Mouse (Mus musculus): ENCODE data around the gene Sfxn5.
A peak's percentile ranks its signal among the peaks of the same experiment; 100 is the strongest.

The Sfxn5 gene

DNA sequence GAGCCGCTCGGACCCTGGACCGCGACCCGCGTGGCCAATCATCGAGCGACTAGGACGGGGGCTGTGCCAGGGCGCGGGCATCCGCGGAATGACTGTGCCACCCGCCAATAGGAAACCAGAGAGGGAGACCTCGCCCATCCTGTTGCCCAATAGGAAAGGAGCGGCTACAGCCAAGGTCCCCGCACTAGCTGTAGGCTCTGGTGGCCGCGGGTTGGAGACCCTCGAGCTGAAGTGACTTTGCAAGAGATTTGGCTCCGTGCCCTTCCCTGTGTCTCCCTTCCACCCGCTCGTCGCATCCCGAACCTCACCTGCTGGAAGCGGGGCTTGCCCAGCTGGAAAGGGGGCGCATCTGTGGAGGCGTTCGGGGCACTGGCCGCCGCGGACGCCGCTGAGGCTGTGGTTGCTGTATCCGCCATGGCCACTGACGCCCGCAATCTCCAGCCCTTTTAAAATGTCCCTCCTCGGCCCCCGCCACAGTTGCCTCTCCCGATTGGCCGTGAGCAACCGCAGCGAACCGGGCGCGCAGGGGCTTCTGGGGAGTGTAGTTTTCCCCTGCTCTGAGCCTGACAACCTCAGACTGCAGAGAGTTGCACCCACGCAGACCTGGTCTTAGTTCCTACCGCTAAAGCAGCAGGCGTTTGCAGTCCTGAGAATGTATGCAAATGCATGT is at the start of gene Sfxn5:
Gene Sfxn5 (minus strand): TSS at position 423 of the 670 bp plus-strand sequence.
- peak; percentile 95 for DNase-seq

DNA sequence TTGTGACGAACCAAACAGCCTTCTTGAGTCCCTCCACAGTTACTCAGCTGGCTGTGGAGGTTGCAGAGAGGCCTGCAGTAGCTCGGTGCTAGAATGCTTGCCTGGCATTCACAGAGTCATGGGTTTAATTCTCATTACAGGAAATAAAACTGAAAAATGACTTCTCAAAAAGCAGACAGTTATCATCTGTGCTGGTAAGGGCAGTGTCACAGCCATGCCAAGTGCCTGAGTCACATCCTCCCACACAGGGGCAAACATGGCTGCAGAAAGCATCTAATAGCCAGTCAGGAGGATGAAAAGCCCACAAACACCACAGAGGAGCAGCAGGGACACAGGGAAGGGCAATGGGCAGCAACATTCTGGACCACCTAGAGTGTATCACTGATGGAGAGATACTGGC is 49.6 kb upstream of the Sfxn5 start:
- DNase-seq: no peak

DNA sequence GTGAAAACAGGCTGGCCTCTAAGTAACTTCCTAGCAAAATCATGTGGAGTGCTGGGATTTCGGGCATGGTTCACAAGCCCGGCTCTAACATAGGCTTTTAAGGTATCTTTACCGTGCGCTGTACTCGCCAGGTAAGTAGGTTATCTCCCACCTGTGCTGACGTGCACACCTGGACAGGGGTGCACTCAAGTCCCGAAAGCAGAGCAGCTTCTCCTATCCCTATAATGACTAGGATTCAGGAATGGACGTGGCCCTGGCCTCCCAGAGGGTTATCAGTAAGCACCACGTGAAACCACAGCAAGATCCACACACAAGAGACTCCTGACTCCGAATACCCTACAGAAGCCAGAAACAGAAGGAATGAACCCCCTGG is 48.4 kb upstream of the Sfxn5 start:
- no peak for DNase-seq

DNA sequence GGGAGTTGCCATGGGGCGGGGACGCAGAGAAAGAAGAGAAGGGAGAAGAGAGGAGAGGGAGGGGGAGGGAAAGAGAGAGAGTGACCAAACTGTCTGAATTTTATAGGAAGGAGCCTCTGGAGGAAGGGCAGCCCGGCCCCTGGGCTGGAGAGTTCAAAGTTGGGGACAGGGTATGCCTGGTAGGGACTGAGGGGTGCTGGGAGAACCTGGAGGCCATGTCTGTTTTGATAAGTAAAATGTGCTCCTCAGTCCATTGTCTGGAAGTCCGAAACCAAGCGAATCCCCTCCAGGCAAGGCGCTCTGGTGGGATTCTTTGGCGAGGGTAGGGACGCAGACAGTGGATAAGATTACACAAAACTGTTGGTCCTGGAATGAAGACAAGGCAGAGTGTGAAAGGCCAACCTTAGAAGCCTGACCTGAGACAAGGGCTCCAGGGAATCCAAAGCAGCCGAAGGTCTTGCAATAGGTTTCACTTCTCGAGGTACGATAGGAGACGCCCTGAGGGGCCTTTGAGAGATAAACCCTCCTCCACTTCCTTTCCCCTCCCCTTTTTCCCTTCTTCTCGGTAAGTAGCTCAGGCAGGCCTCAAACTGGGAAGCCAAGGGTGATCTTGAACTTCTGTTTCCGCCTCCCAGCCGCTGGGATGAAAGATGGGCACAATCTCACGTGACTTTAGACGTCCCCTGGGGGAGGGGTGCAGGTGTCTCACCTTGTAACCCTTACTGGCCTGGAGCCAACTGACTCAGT is 47.9 kb upstream of the Sfxn5 start:
- DNase-seq: no peak

DNA sequence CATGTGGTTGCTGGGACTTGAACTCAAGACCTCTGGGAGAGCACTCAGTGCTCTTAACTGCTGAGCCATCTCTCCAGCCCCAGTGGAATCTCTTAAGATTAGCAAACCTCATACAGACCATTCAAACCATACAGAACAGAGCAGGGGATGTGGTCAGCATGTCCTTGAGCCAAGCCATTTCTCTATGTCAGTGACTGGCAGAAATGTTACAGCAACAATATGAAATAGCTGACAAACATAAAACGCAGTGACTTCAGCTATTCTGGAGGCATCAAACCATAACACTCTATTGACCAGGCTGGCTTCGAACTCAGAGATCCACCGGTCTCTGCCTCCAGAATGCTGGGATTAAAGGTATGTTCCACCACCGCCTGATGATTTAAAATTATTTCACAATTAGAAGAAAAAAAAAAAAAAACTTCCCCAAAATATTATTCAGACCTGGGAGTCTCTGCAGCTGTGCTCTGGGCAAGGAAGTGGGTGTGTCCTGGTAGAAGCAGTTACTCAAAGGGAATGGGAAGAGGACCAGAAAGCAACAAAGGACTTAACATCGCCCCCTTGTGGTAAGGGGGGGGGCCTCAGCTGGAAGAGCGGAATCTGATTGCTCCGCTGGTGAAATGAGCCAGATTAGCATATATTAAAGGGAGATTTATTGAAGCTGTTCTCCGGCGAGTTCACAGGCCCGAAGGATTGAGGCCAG is 47.1 kb upstream of the Sfxn5 start:
- peak; percentile 64 for DNase-seq

GRCm38 (mm10) chr6:85378629-85379028 is 45.4 kb upstream of the Sfxn5 start:
- DNase-seq: no peak

DNA sequence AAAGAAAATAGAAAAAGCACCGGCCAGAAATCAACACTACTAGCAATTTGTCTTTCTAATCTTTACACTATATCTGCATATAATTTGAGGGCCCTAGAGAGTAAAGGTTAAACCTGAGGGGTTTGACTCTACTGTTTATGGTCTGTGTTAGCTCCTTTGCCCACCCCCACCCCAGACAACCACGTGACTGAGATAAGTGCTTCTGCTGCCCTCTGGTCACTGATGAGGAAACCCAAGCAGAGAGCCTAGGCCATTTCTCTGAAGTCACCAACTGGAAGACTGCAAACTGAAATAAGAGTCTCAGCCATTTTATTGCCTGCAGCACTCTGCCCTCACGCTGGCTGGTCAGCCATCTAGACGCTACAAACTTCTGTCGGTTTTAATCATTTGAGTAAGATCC is 44.7 kb upstream of the Sfxn5 start:
- no peak for DNase-seq

- DNase-seq: no peak
Measured at GRCm38 (mm10) chr6:85377066-85377734, 44.0 kb upstream of the Sfxn5 start.

DNA sequence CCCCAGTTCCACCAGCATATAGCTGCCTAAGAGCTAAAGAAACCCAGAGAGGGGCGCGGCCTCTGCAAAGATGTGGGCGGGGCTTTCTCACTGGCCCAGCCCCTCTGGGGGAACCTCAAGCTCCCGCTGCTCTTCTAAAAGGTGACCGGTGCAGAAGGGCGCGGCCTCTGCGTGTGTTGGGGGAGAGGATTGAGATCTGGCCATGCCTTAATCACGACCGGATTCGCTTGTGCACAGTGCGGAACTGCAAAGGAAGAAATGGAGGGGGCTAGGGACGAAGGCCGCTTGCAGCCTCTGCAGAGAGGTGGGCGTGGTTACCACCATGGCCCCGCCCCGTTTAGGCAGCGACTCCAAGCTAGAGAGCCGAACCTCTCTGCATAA is 41.5 kb upstream of the Sfxn5 start:
- DNase-seq: peak; percentile 96

- peak; percentile 40 for DNase-seq
Measured at GRCm38 (mm10) chr6:85373951-85374733, 40.9 kb upstream of the Sfxn5 start, which contains the start of gene Rab11fip5. TSS of gene Rab11fip5 (minus strand) at chr6:85374634.

DNA sequence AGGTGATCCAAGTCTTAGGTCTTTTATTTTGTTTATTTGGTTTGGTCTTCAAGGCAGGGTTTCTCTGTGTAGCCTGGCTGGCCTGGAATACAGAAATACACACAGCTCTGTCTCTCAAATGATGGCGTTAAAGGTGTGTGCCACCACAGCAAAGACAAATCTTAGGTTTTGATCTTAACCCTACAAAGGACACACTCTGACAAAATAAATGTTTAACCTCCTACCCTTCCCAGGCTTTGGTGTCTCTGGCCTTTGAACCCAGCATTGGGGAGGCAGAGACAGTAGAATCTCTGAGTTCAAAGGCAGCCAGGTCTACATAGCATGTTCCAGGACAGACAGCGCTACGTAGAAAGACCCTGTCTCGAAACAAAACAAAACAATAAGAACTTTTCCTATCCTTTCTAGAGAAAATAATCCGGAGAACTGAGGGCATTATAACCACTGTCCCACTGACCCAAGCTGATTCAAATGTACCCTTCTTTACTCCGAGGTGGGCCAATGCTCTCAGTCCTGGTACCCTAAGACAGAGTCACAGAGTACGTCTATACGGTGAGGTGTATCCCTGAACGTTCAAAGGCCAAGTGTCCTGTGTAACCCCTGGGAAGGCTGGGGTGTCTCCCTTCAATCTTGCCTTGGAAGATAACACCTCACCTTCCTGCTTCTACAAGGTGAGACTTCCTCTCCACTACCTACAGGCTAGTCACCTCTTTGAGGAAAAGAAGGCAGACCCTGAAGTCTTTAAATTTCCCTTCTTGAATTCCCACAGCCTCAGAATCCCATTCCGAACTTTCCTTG is 40.0 kb upstream of the Sfxn5 start:
- DNase-seq: no peak

GRCm38 (mm10) chr6:85372496-85372895 is 39.3 kb upstream of the Sfxn5 start:
- DNase-seq: no peak

- DNase-seq: no peak
Measured at GRCm38 (mm10) chr6:85371859-85372405, 38.7 kb upstream of the Sfxn5 start.

DNA sequence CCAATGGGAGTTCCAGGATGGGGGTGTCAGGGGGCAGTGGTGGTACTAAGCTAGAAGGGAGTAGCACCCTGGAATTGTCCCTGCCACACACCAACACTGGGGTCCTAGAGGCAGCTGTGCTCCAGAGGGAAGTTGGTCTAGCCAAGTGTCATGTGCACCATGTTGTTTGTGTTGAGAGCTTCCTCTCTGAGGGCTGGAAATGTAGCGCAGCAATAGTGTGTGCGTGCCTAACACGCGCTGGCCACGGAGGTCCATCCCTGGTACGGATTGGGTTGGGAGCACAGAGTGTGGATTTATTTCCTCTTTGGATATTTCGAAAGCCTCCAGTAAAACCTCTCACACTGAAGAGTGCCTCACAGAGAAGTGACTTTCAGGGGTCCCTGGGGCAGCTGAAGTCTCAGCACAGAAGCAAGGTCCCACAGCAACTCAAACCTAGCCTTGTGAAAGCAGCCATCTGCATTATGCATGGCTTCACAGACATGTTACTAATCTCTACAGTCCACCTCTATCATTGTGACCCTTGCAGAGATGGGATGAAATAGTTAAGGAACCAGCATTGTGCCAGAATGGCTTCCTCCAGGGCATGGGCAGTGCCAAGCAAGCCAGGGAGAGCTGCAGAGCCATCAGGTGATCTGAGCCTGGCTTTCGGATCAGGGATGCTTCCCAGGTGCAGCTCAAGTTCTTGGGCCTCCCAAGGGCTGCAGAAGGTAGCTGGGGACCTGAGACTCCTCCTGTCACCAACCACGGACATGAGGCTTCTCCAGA is 37.6 kb upstream of the Sfxn5 start:
- no peak for DNase-seq

- DNase-seq: no peak
Measured at GRCm38 (mm10) chr6:85370041-85370440, 36.8 kb upstream of the Sfxn5 start.

DNA sequence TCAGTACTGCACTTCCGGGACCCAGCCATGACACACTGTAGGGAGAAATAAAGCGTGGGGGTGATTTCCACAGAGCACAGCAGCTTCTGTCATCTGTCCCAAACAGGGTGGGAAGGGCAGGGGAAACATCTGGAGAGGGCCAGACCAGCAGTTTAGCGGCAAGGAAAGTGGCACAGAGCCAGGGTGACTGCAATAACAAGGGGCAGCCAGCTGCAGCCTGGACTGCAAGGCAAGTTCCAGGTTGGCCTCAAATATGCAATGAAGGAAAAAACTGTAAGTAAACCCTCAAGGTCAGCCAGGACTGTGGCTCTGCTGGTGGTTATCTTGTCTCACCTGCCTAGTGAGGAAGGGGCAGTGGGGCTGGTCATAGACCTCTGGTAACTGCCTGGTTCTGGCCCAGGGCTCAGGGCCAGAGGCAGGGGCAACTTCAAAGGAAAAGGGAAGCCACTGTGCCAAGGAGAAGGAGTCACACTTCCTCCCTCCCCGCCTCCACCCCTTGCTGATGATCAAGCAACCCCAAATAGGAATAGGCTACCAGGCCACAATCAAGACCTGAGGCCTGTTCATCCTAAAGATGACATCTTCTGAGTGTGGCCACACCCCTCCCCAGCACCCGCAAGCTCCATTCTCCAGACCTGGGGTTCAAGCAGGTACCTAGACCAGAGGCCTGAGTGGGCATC is 36.1 kb upstream of the Sfxn5 start:
- peak; percentile 37 for DNase-seq

DNA sequence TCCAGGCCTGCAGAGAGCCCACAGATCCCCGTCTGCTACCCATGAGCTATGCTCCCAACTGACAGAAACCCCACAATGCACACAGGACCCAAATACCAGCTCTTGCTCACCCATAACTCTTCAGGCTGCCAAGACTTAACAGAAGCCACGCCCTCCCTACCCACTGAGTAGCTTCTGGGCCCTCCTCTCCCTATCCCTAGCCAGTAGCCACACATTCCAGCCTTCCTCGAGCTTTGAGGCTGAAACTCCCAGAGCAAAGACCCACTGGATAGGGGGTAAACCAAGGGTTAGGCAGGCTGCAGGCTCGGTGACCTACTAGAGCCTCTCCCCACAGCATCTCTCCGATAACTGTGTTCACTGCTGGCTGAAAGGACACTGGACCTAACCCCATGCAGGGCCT is 35.5 kb upstream of the Sfxn5 start:
- DNase-seq: no peak

DNA sequence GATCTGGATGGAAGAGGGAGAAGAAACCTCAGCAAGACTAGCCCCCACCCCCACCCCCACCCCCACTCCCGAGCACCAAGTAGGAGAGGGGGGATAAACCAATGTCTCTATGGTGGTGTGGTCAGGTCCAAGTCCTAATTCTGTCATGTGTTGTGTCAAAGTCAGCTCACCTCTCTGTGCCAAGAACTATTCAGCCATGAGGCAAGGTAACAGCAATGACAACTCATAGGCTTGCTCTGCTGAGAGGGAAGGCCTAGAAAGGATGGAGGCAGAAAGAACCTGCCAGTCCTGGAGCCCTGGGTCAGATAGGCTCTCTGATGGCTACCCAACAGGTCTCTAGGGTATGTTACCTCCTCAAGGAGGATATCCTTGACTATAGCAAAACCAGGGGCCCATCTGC is 34.9 kb upstream of the Sfxn5 start:
- DNase-seq: no peak

GRCm38 (mm10) chr6:85366387-85366786 is 33.2 kb upstream of the Sfxn5 start:
- DNase-seq: no peak

GRCm38 (mm10) chr6:85364439-85364838 is 31.2 kb upstream of the Sfxn5 start:
- no peak for DNase-seq

Data from right cerebral cortex, postnatal 4 days (tissue).